Mouse (Mus musculus): ENCODE results near the gene Clock.

DNA sequence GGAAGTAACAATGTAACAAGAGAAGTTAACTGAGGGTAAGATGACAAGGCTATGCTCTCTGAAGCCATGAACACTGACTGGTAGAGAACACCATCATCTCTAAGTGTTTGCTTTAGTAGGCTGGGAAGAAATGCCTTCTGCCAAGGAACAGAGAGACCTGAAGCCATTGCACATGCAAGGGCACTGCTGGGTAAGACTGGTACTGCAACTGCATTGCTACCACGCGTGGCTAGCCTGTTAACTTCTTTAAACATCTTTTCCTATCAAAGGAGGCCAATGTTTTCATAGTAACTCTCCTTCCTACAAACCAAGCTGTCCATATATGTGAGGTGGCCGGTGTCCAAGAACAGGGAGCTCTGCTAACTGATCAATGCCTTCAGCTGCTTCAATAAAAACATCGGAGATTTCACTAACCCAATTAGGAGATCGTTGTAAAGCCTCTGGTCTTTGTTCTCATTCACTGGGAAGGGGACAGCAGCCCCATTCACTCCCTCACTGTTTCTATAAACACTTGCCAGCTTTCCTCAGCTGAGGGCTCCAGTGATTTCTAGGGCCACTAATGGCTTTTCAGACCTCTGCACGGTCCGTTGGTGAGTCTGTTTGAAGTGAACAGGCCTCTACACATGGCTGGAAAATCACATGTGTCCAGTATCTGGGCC lies 47.5 kb upstream of the Clock start:
- no peak for TF ChIP-seq CTCF (IDR thresholded peaks at IDR 0.05; ENCODE audit: extremely low read depth, insufficient read depth, insufficient read length, insufficient replicate concordance)
- no peak for TF ChIP-seq POLR2A (IDR thresholded peaks at IDR 0.05; ENCODE audit: low read depth, low read length)

All from spleen, adult 2 months (tissue).